ENCODE assay signal across 14 mouse cellular contexts in genomic region chr12:39931251-39931650, GRCm38 (mm10).
"Had no signal": no experiment of that assay in that cellular context is flagged by ENCODE, and none has a peak within 500 bp of the region (broad histone marks: within the 10 kb centered on the region; RNA-seq: fewer than 3 reads in every experiment).

No protein-coding gene starts in this region.

- H3K4me3 ChIP-seq: midbrain, embryonic 10.5 days; midbrain, embryonic 12.5 days; neural tube, embryonic 12.5 days; stomach, embryonic 15.5 days had no signal

- H3K4me1 ChIP-seq: midbrain, embryonic 12.5 days; neural tube, embryonic 12.5 days; stomach, embryonic 15.5 days had no signal

- H3K27ac ChIP-seq: midbrain, embryonic 10.5 days; midbrain, embryonic 12.5 days; neural tube, embryonic 12.5 days; stomach, embryonic 15.5 days; stomach, postnatal 0 days had no signal

- DNase-seq: liver, postnatal 0 days; lung, embryonic 14.5 days; lung, postnatal 10 days; lung, postnatal 4 days; midbrain, embryonic 14.5 days; right cerebral cortex, postnatal 14 days; thymus, adult 2 months; thymus, postnatal 14 days; thymus, postnatal 36 days had no signal
